In the genomic region with DNA sequence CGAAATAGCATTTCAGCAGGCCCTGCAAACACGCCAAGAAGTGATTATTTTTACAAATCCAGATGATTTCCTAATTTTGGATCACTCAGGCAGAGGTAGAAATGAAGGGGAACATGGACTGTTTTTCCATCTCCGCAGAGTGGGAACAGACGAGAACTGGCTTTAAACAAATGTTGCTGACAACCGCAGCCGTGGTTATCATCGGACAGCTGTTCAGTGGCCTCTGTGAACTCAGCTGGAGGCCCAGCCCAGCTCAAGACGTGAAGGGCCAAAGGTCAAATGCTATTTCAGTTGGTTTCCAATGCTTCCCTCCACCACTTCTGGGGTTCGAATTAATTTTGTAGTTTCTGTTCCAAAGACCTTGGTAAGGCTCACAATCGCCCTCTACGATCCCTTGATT, we compare ENCODE assay signal across 10 mouse cellular contexts.
DNase-seq lines count a peak whose midpoint lies in the region; ATAC-seq and TF ChIP-seq lines count a peak whose summit lies in the region.
"Had no signal": no experiment of that assay in that cellular context is flagged by ENCODE, and none has a peak within 500 bp of the region (broad histone marks: within the 10 kb centered on the region; RNA-seq: fewer than 3 reads in every experiment).

No protein-coding gene starts in this region.

- H3K4me3 ChIP-seq in midbrain, embryonic 11.5 days (ENCODE audit: low read depth, low read length), result no peak overlapping the region
- no peak overlapping the region for H3K4me3 ChIP-seq in midbrain, postnatal 0 days (ENCODE audit: low read depth, low read length)

- no peak overlapping the region for H3K27ac ChIP-seq in midbrain, embryonic 11.5 days (ENCODE audit: low read depth, low read length)
- no peak overlapping the region for H3K27ac ChIP-seq in midbrain, postnatal 0 days (ENCODE audit: low read depth, low read length)
- H3K27ac ChIP-seq: macrophage had no signal

- peak; percentile 8 for DNase-seq in adrenal gland, postnatal 10 days
- no peak for DNase-seq in adrenal gland, adult 8-10 months
- peak; percentile 89 for DNase-seq in midbrain, embryonic 11.5 days (ENCODE audit: low spot score, missing footprints)
- no peak for DNase-seq in midbrain, postnatal 0 days (ENCODE audit: low spot score)
- DNase-seq in kidney, postnatal 14 days, result peak; percentile 66
- peak; percentile 49 for DNase-seq in skeletal muscle tissue, adult 2 months (ENCODE audit: low read depth, low spot score)
- no peak for DNase-seq in thymus, postnatal 4 days
- no peak for DNase-seq in left cerebral cortex, adult 9 months (ENCODE audit: low spot score in 2 of 2)
- DNase-seq: layer of hippocampus, adult 9-11 months had no signal

- no peaks in the 10 kb centered on the region for H3K36me3 ChIP-seq in midbrain, embryonic 11.5 days (ENCODE audit: control insufficient read depth, insufficient read depth, low read length)
- H3K36me3 ChIP-seq in midbrain, postnatal 0 days (ENCODE audit: insufficient read depth, low read length), result no peaks in the 10 kb centered on the region

- H3K27me3 ChIP-seq in midbrain, embryonic 11.5 days (ENCODE audit: control insufficient read depth, insufficient read depth, low read length), result no peaks in the 10 kb centered on the region
- H3K27me3 ChIP-seq in midbrain, postnatal 0 days (ENCODE audit: insufficient read depth, low read length), result no peaks in the 10 kb centered on the region

- no peaks in the 10 kb centered on the region for H3K9me3 ChIP-seq in midbrain, embryonic 11.5 days (ENCODE audit: control insufficient read depth, low read length)
- H3K9me3 ChIP-seq in midbrain, postnatal 0 days (ENCODE audit: low read length), result no peaks in the 10 kb centered on the region

- TF ChIP-seq CTCF in midbrain, postnatal 0 days (IDR thresholded peaks at IDR 0.05), result no peak

- ATAC-seq in midbrain, embryonic 11.5 days (ENCODE audit: low FRiP score), result no peak
- ATAC-seq in midbrain, postnatal 0 days (ENCODE audit: low FRiP score), result no peak

- 13% methylated on average over 11 of the region's 11 CpGs for WGBS in midbrain, embryonic 11.5 days
- WGBS in midbrain, postnatal 0 days, result 32% methylated on average over 11 of the region's 11 CpGs

- H3K4me1 ChIP-seq in midbrain, embryonic 11.5 days (ENCODE audit: control insufficient read depth, insufficient read depth, low read length), result peaks cover 13% of the 10 kb centered on the region
- no peaks in the 10 kb centered on the region; the same call in 1 of the 2 replicates for H3K4me1 ChIP-seq in midbrain, postnatal 0 days (ENCODE audit: insufficient read depth, low read length)

- H3K4me2 ChIP-seq in midbrain, embryonic 11.5 days, result no peak overlapping the region
- H3K4me2 ChIP-seq in midbrain, postnatal 0 days (ENCODE audit: low read depth, low read length, poor library complexity, severe bottlenecking), result no peak overlapping the region

- no peak overlapping the region for H3K9ac ChIP-seq in midbrain, embryonic 11.5 days (ENCODE audit: low read length)
- H3K9ac ChIP-seq in midbrain, postnatal 0 days (replicated peaks; ENCODE audit: low read length, poor library complexity, severe bottlenecking), result no peak overlapping the region

Comparison
In these comparisons a context has a peak if more than half of its experiments do, and no peak if none do; other contexts are left out.
1. DNase-seq: peak in adrenal gland, postnatal 10 days (single experiment), midbrain, embryonic 11.5 days (single experiment), kidney, postnatal 14 days (single experiment) and skeletal muscle tissue, adult 2 months (single experiment); none in adrenal gland, adult 8-10 months (single experiment), midbrain, postnatal 0 days (single experiment), thymus, postnatal 4 days (single experiment) and left cerebral cortex, adult 9 months (0 of 2).